Mouse (Mus musculus) neutrophil, adult 5-6 weeks (primary cell): ENCODE measurements around the gene Ehmt1. TPM values are rescaled to one million over a fixed set of nuclear protein-coding genes. Genes with fewer than 3 reads are reported as not detected.

Experiments used
- ATAC-seq: fragments of 151-379, 151-347 bp; 2 replicates; pipeline ENCODE4 v1.8.0; 2017; ENCODE audit warnings: mild to moderate bottlenecking, moderate TSS enrichment; ENCODE audit not compliant: insufficient number of reproducible peaks, poor library complexity, low FRiP score, severe bottlenecking; ENCODE audit errors: extremely low read depth
- total RNA-seq: library from RNA; stranded (forward); fragments of 200-1000 nt; gene quantifications from 2 replicates; pipeline ENCODE4 v1.2.3, GENCODE M21; 2017

The Ehmt1 gene
- total RNA-seq, 1 experiment from 2014 or later: 118 TPM

DNA sequence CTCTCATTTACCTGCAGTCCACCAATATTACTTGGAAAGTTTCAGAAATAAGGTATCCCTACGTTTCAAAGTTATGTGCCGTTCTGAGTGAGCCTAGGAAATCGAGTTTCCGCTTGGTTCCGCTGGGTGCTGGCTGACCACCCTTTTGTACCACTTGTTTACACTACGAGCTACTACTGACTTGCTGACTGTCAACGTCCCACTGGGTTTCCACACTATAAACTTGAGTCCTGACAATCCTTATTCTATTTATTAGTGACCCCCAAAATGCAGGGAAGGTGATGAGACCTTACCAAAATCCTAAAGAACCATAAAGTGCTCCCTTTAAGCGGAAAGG is 393 bp upstream of the Ehmt1 start:
- peak; percentile 14; the same call in 1 of the 2 replicates for ATAC-seq

DNA sequence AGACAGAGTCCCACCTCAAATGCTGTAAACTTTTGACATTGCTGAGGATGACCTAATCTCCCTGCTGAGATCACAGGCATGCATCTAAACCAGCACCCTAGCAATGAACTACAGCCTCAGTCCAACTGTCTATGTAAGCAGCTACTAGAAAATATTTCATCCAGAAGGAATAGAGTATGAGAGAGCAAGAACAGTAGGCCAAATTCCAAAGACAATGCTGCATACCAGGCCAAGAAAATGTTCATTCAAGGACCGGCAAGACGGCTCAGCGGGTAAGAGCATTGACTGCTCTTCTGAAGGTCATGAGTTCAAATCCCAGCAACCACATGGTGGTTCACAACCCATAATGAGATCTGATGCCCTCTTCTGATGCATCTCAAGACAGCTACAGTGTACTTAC is 4.7 kb downstream of the Ehmt1 start:
- no peak for ATAC-seq

DNA sequence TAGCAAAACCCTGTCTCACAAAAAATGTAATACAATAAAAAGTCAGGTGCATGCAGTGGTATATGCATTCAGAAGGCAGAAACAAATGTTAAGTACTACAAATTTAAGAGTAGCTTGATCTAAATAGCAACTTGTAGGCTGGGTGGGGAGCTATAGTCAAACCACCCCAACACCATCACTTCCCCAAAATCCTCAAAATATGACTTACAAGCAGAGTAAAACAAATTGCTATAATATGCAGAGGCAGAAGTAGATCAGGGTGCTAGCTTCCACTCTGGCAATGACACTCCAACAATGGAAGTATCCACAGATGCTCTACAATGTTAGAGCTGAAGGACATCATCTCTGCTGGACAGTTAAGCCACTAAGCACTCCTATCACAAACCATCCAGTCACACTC is 6.8 kb downstream of the Ehmt1 start:
- ATAC-seq: no peak

DNA sequence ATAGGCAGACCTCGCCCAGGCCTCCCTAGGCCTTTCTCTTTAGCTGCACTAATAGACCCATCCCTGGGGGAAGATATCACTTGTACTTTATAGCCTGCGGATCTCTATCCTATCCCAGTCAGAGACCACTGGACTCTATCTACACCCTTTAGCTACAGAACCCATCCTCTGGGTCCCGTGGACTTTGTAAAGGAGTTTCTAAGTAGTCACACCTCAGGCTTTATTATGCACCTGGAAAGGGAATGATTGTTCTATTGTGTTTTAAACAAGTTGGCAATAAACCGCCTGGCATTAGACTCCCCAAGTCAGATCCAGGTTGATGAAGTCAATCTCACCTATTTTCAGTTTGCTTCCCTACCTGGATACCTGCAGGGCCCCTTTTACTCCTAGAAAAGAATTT is 7.2 kb downstream of the Ehmt1 start:
- ATAC-seq: no peak

DNA sequence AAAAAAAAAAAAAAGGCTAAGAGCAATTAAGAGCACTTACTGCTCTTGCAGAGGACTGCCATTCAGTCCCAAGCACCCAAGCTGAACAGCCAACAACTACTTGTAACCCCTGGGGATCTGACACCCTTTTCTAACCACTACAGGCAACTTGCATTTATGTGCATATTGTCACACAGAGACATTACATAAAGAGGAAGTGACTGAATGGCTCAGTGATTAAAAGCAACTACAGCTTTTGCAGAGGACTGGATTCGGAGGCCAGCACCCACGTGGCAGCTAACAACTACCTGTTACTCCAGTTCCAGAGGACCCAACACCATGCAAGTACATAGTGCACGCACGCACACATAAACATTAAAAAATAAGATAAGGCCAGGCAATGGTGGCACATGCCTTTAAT is 8.9 kb downstream of the Ehmt1 start:
- peak; percentile 95 for ATAC-seq

DNA sequence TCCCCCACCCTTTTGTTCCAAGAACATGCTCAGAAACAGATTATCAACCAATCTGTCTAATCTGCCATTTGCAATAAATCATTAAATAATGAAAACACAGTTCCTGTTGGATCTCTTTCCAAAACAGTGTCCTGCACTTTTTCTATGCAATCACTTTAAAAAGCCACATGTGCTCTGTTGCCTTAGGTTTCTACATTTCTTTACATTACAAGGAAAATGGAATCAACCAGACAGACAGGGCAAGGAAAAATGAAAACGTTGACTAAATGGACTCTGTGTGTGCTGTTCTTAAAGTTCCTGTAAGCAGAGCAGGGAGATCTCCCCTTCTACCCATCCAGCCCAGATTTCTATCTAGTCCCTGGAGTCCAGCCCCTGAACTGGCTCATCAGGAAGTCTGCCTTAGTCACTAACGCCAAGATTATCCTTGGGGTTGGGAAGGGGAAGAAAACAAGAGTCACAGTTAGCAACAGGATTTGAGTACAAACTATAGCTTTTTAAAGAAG is 13.7 kb downstream of the Ehmt1 start:
- ATAC-seq: no peak

DNA sequence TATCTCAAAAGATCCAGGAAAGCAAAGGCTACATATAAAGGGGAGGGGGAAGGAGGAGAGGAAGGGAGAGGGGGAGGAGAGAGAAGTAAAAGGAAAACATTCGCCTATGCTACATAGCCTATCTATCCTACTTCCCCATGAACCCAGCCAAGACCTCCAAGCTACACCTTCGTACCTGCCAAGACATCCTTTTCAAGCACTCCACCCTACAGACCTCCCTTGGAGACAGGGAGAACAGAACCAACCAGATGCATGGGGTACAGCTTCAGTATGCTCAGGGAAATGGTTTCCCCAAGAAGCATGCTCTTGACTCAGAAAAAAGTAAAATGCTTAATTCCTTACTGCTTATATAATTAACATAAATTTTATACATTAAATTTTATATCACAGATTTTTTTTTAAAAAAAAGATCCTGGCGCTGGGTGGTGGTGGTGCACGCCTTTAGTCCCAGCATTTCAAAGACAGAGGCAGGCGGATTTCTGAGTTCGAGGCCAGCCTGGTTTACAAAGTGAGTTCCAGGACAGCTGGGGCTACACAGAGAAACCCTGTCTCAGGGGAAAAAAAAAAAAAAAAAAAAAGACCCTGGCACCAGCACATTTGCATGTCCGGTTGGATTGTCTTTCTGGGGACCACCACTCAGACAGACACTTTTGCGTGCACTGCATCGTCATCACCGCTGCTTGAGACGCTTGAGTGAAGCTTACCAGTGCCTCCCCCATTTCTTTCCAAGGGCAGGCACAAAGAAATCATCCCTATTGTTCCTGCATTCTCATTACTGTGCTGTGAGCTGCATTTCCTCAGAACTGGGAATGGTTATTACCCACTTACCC is 14.4 kb downstream of the Ehmt1 start:
- ATAC-seq: no peak

DNA sequence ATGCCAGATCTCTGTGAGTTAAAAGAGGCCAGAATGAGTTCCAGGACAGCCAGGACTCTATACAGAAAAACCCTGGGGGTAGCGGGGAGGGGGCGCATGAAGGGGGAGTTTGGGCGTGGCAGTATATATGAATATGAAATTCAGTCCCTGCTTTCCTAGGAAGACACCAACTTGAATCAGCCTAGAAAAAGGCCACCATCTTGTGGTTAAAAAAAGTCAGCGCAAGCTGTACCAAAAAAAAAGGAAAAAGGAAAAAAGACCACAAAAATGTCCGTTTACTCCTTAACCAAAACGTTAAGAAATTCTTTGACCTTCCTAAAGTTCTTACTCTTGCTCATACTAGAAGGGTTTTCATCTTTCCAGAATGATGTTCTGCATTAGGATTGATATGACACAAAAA is 16.4 kb downstream of the Ehmt1 start:
- ATAC-seq: no peak

DNA sequence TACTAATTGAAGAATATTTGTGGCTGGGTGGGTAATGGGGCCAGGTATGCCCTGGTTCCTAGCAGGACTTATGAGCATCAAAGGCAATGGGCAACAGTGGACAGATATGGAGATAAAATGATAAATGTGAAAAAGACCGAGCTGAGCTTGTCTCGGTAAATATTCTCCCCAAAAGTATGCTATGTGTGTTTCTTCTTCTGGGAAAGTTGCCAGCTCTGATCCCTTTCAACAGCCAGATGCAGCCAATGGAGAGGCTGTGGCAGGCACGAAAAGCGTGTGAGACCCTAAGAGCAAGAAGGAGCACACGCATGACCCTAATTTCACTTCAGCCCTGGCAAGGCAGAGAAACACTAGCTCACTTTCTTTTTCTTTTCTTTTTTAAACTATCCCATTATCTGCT is 18.4 kb downstream of the Ehmt1 start:
- ATAC-seq: no peak

DNA sequence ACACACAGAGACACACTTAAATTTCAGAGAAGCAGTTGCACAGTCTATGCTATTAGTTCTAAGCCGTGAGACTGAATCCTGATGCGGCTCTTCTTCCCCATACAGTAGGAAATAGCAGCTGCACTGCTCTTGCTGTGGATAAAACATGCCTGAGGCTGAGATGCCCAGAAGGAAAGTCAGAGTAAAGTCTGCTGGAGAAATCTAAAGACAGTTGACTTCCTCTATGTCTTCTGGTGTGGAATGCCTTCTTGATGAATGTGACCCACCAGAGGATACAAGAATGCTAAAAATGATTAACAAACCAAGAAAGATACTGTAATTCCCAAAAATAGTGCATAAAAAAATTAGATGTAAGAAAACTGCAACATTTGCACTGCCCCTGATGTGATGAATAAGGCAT is 20.1 kb downstream of the Ehmt1 start:
- no peak for ATAC-seq

DNA sequence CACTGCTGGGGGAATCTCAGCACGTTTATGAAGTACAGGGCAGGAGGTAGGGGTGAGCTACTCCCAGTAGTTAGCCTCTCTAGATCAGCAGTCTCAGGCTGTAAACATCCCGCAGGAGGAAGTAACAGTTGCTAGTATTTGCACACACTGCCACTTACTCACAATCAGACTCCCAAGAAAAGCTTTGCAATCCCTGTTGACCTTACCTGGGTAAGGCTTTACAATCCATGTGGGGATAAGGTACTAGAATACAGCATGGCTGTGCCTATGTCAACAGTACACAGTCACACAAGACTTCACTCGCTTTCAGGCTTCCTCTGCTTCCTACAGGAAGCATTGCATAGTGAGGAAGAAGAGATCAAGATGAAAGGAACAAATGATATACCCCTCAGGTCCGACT is 22.7 kb downstream of the Ehmt1 start:
- no peak for ATAC-seq

DNA sequence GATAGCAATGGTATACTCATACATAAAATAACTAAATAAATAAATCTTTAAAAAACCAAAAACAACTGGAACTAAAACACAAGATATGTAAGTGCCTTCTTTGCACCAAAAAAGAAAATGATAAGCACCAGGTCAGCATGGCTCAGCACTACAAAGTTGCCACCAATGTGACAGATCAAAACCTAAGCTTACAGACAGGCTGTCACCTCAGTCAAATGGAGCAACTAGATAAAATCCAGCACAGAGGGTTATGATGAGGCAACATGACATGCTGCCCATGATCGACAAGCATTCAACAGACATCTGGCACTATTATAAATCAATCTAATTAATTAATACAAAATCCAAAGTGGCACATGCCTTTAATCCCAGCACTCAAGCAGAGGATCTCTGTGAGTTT is 25.2 kb downstream of the Ehmt1 start:
- no peak for ATAC-seq

DNA sequence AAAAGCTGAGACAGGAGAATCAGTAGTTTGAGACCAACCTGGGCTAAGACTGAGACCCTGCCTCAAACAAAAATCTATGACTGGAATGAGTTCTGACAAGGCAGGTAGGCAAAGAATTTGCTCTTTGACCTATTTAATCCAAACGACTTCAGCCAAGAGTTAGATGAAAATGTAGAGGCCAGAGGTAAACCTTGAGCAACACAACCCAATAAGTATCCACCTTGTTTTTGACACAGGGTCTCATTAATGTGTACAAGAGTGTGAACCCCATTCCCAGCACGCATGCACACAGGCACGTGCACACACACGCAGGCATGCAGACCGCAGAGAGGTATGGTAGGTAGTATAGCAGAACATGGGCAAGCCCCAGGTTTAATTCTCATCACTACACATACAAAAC is 27.1 kb downstream of the Ehmt1 start:
- no peak for ATAC-seq

DNA sequence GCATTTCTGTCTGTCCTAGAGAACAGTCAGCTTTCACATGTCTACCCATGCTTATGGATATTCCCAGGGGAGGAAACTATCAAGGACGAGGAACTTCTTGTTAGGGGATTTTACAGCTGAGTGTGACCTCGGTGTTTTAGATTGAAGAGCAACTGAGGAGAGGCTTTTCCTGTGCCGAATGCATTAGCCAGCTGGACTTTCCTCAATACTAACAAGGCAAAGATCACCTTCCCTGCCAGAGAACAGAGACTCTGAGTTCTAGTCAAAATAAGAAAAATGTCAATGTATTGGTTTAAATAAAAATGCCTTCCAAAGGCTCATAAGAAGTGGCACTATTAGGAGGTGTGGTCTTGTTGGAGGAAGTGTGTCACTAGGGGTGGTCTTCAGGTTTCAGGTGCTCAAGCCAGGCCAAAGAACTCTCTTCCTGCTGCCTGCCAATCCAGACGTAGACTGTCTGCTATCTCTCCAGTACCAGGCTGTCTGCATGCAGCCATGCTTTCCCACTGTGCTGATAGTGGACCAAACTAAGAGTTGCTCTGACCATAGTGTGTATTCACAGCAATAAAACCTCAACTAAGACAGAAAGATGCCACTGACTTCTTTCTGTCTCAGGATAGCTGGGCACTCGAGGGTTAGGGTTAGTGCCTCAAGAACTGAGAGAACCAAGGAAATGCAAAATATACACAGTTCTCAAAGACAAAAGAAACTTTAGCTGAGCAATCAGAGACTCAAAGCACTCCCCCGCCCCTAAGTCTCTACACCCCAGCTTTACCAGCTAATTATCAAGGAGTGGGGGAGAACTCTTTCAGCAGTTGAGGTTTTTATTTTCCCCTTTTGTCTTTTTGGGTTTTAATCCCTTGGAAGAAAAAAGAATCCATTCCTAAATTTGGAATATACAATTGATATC is 28.6 kb downstream of the Ehmt1 start:
- no peak for ATAC-seq

DNA sequence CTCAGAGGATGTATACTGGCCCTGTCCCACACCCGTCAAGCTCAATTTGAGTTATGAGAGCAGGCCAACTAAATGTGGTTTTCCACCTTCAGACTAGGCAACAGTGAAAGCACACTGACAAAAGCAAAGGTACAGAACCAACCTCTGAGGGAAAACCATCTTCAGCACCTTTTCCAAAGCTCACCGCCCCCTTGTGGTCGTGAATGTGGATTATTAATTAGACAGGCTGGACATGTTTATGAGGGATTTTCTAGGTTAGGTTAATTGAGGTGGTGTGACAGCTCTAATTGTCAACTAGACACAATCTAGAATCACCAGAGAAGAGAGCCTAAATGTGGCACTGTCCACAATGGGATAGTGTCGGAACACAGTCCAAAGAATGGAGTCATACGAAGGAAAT is 30.5 kb downstream of the Ehmt1 start:
- no peak for ATAC-seq

DNA sequence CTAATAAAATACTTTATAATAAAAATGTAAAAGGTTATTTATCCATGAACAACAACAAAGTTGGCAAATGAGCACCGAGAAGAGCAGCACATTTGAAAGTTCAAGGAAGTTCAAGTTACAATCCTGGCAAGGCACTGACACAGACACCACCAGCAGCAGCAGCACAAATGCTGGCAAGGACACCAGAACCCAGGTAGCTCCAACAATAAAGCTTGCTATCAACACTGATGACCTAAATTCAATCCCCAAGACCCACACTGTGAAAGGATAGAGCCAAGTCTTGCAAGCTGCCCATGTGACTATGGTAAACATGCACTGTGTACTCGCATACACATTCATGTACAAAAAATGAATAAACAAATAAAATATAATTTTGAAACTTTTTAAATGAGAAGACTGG is 38.7 kb downstream of the Ehmt1 start:
- no peak for ATAC-seq

DNA sequence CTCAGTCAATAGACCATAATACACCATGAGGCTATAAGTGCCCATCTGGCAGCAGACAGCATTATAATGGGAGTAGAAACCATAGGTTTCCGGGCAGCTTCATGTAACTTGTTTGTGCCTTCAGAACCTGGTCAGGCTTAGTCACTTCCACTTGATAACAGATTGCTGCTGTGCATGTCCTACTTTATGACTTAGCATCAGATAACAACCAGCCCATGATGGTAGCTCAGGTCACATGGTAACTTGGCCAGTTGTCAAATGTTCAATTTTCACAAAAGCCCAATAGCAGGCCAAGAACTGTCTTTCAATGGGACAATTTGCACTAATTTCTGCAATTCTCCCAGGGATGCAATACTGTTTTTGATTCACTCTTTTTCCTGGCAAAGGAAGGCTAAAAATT is 48.5 kb downstream of the Ehmt1 start:
- no peak for ATAC-seq

DNA sequence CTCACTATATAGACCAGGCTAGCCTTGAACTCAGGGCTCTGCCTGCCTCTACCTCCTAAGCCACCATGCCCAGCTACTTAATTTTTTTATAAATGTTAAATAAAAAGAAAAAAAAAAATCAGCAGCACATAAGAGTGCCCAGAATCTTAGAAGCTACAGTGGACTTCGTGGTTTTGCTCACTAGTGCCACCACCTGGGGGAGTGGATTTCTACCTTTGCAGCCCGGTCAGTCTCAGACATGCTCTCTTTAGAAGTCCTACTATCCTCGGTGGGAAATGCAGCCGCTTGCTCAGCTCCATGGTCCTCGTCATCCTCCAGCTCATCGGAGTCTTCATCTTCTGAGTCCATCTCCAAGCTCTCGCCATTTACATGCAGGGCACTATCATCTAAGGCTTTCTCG is 56.4 kb downstream of the Ehmt1 start:
- ATAC-seq: no peak

DNA sequence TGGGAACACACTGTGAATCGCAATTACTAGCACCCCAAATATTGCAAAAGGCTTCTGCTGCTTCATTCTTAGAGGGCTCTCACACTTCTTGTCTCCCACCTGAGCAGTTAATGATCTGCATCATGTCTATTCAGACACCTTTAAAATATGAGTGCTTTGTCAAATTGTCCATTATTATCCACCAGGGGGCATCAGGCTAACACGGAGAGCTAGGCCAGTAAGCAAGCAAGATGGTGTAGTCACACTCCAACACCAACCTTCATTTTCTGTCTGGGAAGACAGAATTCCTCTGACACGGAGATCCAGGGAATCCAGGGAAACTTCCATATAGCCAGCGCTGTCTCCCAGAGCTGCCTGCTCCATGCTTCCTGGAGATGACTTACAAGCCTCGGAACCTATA is 67.0 kb downstream of the Ehmt1 start:
- peak; percentile 41; the same call in 1 of the 2 replicates for ATAC-seq

DNA sequence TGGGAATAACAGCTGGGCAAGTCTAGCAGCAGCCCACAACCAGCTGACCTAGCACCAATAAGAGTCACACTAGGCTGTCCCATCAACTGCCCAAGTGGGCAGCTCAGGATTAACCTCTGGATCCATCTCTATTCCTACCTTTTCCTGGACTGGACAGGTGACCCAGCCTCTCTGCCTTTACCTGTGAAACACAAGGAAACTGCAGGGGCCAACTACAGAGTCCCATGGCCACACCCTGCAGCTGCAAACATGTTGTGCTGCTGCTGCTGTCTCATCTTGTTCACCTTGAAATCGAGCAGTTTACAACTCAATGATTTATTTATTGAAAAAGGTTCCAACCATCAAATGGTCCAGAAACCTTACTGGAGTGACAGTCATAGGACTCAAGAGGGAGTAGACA is 72.9 kb downstream of the Ehmt1 start:
- no peak for ATAC-seq
